15 mouse cellular contexts compared by ENCODE assay signal in genomic region chr14:102902236-102902635, GRCm38 (mm10).
DNase-seq lines count a peak whose midpoint lies in the region; ATAC-seq and TF ChIP-seq lines count a peak whose summit lies in the region.
"Had no signal": no experiment of that assay in that cellular context is flagged by ENCODE, and none has a peak within 500 bp of the region (broad histone marks: within the 10 kb centered on the region; RNA-seq: fewer than 3 reads in every experiment).

No protein-coding gene starts in this region.

- H3K79me2 ChIP-seq in heart, adult 2 months (replicated peaks; ENCODE audit: control insufficient read depth, insufficient read depth, low read length) = no peaks in the 10 kb centered on the region

- H3K9me3 ChIP-seq in embryonic facial prominence, embryonic 13.5 days = no peaks in the 10 kb centered on the region
- no peaks in the 10 kb centered on the region for H3K9me3 ChIP-seq in embryonic facial prominence, embryonic 10.5 days
- H3K9me3 ChIP-seq in heart, embryonic 10.5 days = no peaks in the 10 kb centered on the region
- no peaks in the 10 kb centered on the region for H3K9me3 ChIP-seq in heart, embryonic 11.5 days (replicated peaks; ENCODE audit: control insufficient read depth, low read length)
- H3K9me3 ChIP-seq in heart, embryonic 16.5 days (replicated peaks; ENCODE audit: control insufficient read depth, low read length) = no peaks in the 10 kb centered on the region
- H3K9me3 ChIP-seq in embryonic facial prominence, embryonic 15.5 days (replicated peaks) = no peaks in the 10 kb centered on the region
- H3K9me3 ChIP-seq: hindbrain, embryonic 10.5 days; intestine, embryonic 15.5 days had no signal

- no peak for TF ChIP-seq POLR2A in heart, adult 2 months (IDR thresholded peaks at IDR 0.05; ENCODE audit: insufficient read depth, low read depth, low read length)

- H3K27me3 ChIP-seq in embryonic facial prominence, embryonic 13.5 days = no peaks in the 10 kb centered on the region
- H3K27me3 ChIP-seq in embryonic facial prominence, embryonic 10.5 days (replicated peaks; ENCODE audit: low read depth, poor library complexity, severe bottlenecking) = no peaks in the 10 kb centered on the region
- no peaks in the 10 kb centered on the region for H3K27me3 ChIP-seq in heart, embryonic 10.5 days (ENCODE audit: insufficient read depth, poor library complexity, severe bottlenecking)
- no peaks in the 10 kb centered on the region for H3K27me3 ChIP-seq in heart, embryonic 11.5 days (ENCODE audit: control insufficient read depth, insufficient read depth, low read length)
- no peaks in the 10 kb centered on the region for H3K27me3 ChIP-seq in heart, embryonic 16.5 days (ENCODE audit: control insufficient read depth, insufficient read depth, low read length)
- H3K27me3 ChIP-seq in heart, adult 2 months (ENCODE audit: control insufficient read depth, insufficient read depth, low read length) = no peaks in the 10 kb centered on the region
- H3K27me3 ChIP-seq in embryonic facial prominence, embryonic 15.5 days = no peaks in the 10 kb centered on the region
- H3K27me3 ChIP-seq: CH12.LX; intestine, embryonic 15.5 days had no signal

- no peak for ATAC-seq in embryonic facial prominence, embryonic 13.5 days (ENCODE audit: insufficient number of reproducible peaks, insufficient read depth, low FRiP score, low TSS enrichment, low read depth)
- ATAC-seq in heart, embryonic 11.5 days (replicated peaks; ENCODE audit: insufficient number of reproducible peaks, low FRiP score, low TSS enrichment) = no peak
- ATAC-seq in heart, embryonic 16.5 days (replicated peaks; ENCODE audit: extremely low read depth, insufficient read depth, low FRiP score) = no peak
- no peak for ATAC-seq in embryonic facial prominence, embryonic 15.5 days (ENCODE audit: insufficient number of reproducible peaks, low FRiP score, low TSS enrichment, low read depth)
- ATAC-seq: activated CD4-positive, CD25-positive, alpha-beta regulatory T cell, adult 4 months; Patski had no signal

- no peak for TF ChIP-seq CTCF in heart, adult 2 months (IDR thresholded peaks at IDR 0.05)

- H3K4me1 ChIP-seq in embryonic facial prominence, embryonic 13.5 days = peaks cover 8% of the 10 kb centered on the region
- peaks cover 6% of the 10 kb centered on the region; the same call in 1 of the 2 replicates for H3K4me1 ChIP-seq in embryonic facial prominence, embryonic 10.5 days
- H3K4me1 ChIP-seq in heart, embryonic 10.5 days = peaks cover 10% of the 10 kb centered on the region
- 0 out of 2 replicates have a peak, but pooled peaks cover 3% of the 10 kb centered on the region for H3K4me1 ChIP-seq in heart, embryonic 11.5 days (ENCODE audit: control insufficient read depth, insufficient read depth, low read length)
- H3K4me1 ChIP-seq in heart, embryonic 16.5 days (ENCODE audit: control insufficient read depth, insufficient read depth, low read length) = peaks cover 14% of the 10 kb centered on the region
- peaks cover 6% of the 10 kb centered on the region for H3K4me1 ChIP-seq in heart, adult 2 months (ENCODE audit: control insufficient read depth, insufficient read depth, low read length)
- peaks cover 8% of the 10 kb centered on the region for H3K4me1 ChIP-seq in embryonic facial prominence, embryonic 15.5 days
- H3K4me1 ChIP-seq: hindbrain, embryonic 10.5 days; intestine, embryonic 15.5 days had no signal

- H3K27ac ChIP-seq in embryonic facial prominence, embryonic 13.5 days = peak overlapping the region; percentile 41; the same call in 1 of the 2 replicates
- no peak overlapping the region for H3K27ac ChIP-seq in embryonic facial prominence, embryonic 10.5 days (replicated peaks)
- H3K27ac ChIP-seq in heart, embryonic 10.5 days = no peak overlapping the region; the same call in 1 of the 2 replicates
- H3K27ac ChIP-seq in heart, embryonic 11.5 days (ENCODE audit: low read depth, low read length) = no peak overlapping the region
- peak overlapping the region; percentile 86 for H3K27ac ChIP-seq in heart, embryonic 16.5 days (ENCODE audit: low read length)
- H3K27ac ChIP-seq in heart, adult 2 months = no peak overlapping the region
- peak overlapping the region; percentile 82; the same call in 1 of the 2 replicates for H3K27ac ChIP-seq in embryonic facial prominence, embryonic 15.5 days (replicated peaks)
- H3K27ac ChIP-seq: hindbrain, embryonic 10.5 days had no signal

- no peak overlapping the region for H3K9ac ChIP-seq in embryonic facial prominence, embryonic 13.5 days
- no peak overlapping the region for H3K9ac ChIP-seq in heart, embryonic 11.5 days (ENCODE audit: low read depth, low read length)
- no peak overlapping the region for H3K9ac ChIP-seq in heart, embryonic 16.5 days (ENCODE audit: low read length)
- H3K9ac ChIP-seq in heart, adult 2 months (ENCODE audit: low read depth, low read length) = no peak overlapping the region
- H3K9ac ChIP-seq in embryonic facial prominence, embryonic 15.5 days = no peak overlapping the region
- H3K9ac ChIP-seq: hindbrain, embryonic 14.5 days; intestine, embryonic 15.5 days had no signal

- no peaks in the 10 kb centered on the region for H3K36me3 ChIP-seq in embryonic facial prominence, embryonic 13.5 days
- no peaks in the 10 kb centered on the region for H3K36me3 ChIP-seq in embryonic facial prominence, embryonic 10.5 days (replicated peaks)
- no peaks in the 10 kb centered on the region for H3K36me3 ChIP-seq in heart, embryonic 10.5 days
- H3K36me3 ChIP-seq in heart, embryonic 11.5 days (ENCODE audit: control insufficient read depth, insufficient read depth, low read length) = no peaks in the 10 kb centered on the region
- H3K36me3 ChIP-seq in heart, embryonic 16.5 days (ENCODE audit: control insufficient read depth, insufficient read depth) = no peaks in the 10 kb centered on the region
- no peaks in the 10 kb centered on the region for H3K36me3 ChIP-seq in heart, adult 2 months (ENCODE audit: control insufficient read depth, insufficient read depth, low read length)
- no peaks in the 10 kb centered on the region for H3K36me3 ChIP-seq in embryonic facial prominence, embryonic 15.5 days
- H3K36me3 ChIP-seq: hindbrain, embryonic 10.5 days; intestine, embryonic 15.5 days had no signal

- DNase-seq in embryonic facial prominence, embryonic 10.5 days (ENCODE audit: low spot score) = no peak
- peak; percentile 62 for DNase-seq in heart, embryonic 10.5 days (ENCODE audit: low spot score)
- no peak for DNase-seq in heart, adult 2 months
- DNase-seq in gastrocnemius, postnatal 25 days = no peak
- DNase-seq: kidney, adult 18-20 months had no signal

- WGBS in embryonic facial prominence, embryonic 13.5 days = 65% methylated on average over 7 of the region's 7 CpGs
- 90% methylated on average over 7 of the region's 7 CpGs for WGBS in embryonic facial prominence, embryonic 10.5 days
- 88% methylated on average over 7 of the region's 7 CpGs for WGBS in heart, embryonic 10.5 days
- 84% methylated on average over 7 of the region's 7 CpGs for WGBS in heart, embryonic 11.5 days (ENCODE audit: insufficient replicate concordance)
- WGBS in heart, embryonic 16.5 days = 76% methylated on average over 7 of the region's 7 CpGs
- 55% methylated on average over 7 of the region's 7 CpGs for WGBS in heart, adult 2 months
- WGBS in embryonic facial prominence, embryonic 15.5 days = 54% methylated on average over 7 of the region's 7 CpGs

- intact Hi-C loops in heart, adult 2 months (cut with DNase I) = loop anchor here (5.0 kb wide), 2 partner anchors 70 to 80 kb away; partner anchors contain the start of gene Kctd12

- no peak overlapping the region for H3K4me3 ChIP-seq in embryonic facial prominence, embryonic 13.5 days
- no peak overlapping the region for H3K4me3 ChIP-seq in embryonic facial prominence, embryonic 10.5 days
- no peak overlapping the region for H3K4me3 ChIP-seq in heart, embryonic 10.5 days
- H3K4me3 ChIP-seq in heart, embryonic 11.5 days (ENCODE audit: low read depth, low read length) = no peak overlapping the region
- H3K4me3 ChIP-seq in heart, embryonic 16.5 days (ENCODE audit: low read length) = no peak overlapping the region
- H3K4me3 ChIP-seq in heart, adult 2 months = no peak overlapping the region
- no peak overlapping the region for H3K4me3 ChIP-seq in embryonic facial prominence, embryonic 15.5 days (replicated peaks)
- H3K4me3 ChIP-seq: hindbrain, embryonic 10.5 days; intestine, embryonic 15.5 days had no signal

- no peak for TF ChIP-seq EP300 in heart, adult 2 months (IDR thresholded peaks at IDR 0.05; ENCODE audit: insufficient read depth, low read depth, low read length)

- H3K4me2 ChIP-seq in embryonic facial prominence, embryonic 13.5 days = no peak overlapping the region
- no peak overlapping the region for H3K4me2 ChIP-seq in heart, embryonic 11.5 days
- peak overlapping the region; percentile 57 for H3K4me2 ChIP-seq in heart, embryonic 16.5 days (ENCODE audit: low read depth, low read length)
- H3K4me2 ChIP-seq in embryonic facial prominence, embryonic 15.5 days (replicated peaks) = no peak overlapping the region
- H3K4me2 ChIP-seq: hindbrain, embryonic 14.5 days had no signal

Comparison
In these comparisons a context has a peak if more than half of its experiments do, and no peak if none do; other contexts are left out.
1. H3K27ac ChIP-seq: peak in embryonic facial prominence, embryonic 13.5 days (single experiment), heart, embryonic 16.5 days (single experiment) and embryonic facial prominence, embryonic 15.5 days (single experiment); none in embryonic facial prominence, embryonic 10.5 days (single experiment), heart, embryonic 10.5 days (single experiment), heart, embryonic 11.5 days (single experiment) and heart, adult 2 months (single experiment).